Mouse (Mus musculus): ENCODE results near the gene Dupd1. TPM values are rescaled to one million over a fixed set of nuclear protein-coding genes. Genes with fewer than 3 reads are reported as not detected.

Dupd1 gene
- total RNA-seq, 1 experiment from 2014 or later, result 0.70 TPM

GRCm38 (mm10) chr14:21722021-21722698 is 7.8 kb upstream of the Dupd1 start:
- no peak for DNase-seq

GRCm38 (mm10) chr14:21720430-21721205 is 6.2 kb upstream of the Dupd1 start:
- DNase-seq, result no peak

GRCm38 (mm10) chr14:21719646-21720383 is 5.4 kb upstream of the Dupd1 start:
- no peak for DNase-seq

GRCm38 (mm10) chr14:21711231-21711630 is 3.1 kb downstream of the Dupd1 start:
- DNase-seq, result no peak

- DNase-seq, result peak; percentile 71
Observed at GRCm38 (mm10) chr14:21709545-21709944, 4.8 kb downstream of the Dupd1 start.

- DNase-seq, result peak; percentile 55
Observed at GRCm38 (mm10) chr14:21706759-21707571, 7.4 kb downstream of the Dupd1 start.

- DNase-seq, result no peak
Observed at GRCm38 (mm10) chr14:21705462-21705861, 8.9 kb downstream of the Dupd1 start.

- no peak for DNase-seq
Observed at GRCm38 (mm10) chr14:21703255-21703654, 11.1 kb downstream of the Dupd1 start.

GRCm38 (mm10) chr14:21702691-21703090 is 11.7 kb downstream of the Dupd1 start:
- no peak for DNase-seq

GRCm38 (mm10) chr14:21696186-21696830 is 18.1 kb downstream of the Dupd1 start:
- no peak for DNase-seq

GRCm38 (mm10) chr14:21695020-21695419 is 19.4 kb downstream of the Dupd1 start:
- DNase-seq, result no peak

- DNase-seq, result no peak
Observed at GRCm38 (mm10) chr14:21691070-21691469, 23.3 kb downstream of the Dupd1 start.

GRCm38 (mm10) chr14:21686376-21687279 is 27.7 kb downstream of the Dupd1 start:
- no peak for DNase-seq

- no peak for DNase-seq
Observed at GRCm38 (mm10) chr14:21685411-21686146, 28.8 kb downstream of the Dupd1 start.

- DNase-seq, result no peak
Observed at GRCm38 (mm10) chr14:21683834-21684233, 30.5 kb downstream of the Dupd1 start.

- peak; percentile 81 for DNase-seq
Observed at GRCm38 (mm10) chr14:21682681-21683129, 31.7 kb downstream of the Dupd1 start.

GRCm38 (mm10) chr14:21679631-21680201 is 34.7 kb downstream of the Dupd1 start:
- DNase-seq, result peak; percentile 34

- DNase-seq, result peak; percentile 82
Observed at GRCm38 (mm10) chr14:21678509-21679285, 35.7 kb downstream of the Dupd1 start.
